Mouse (Mus musculus) heart, adult 2 months (tissue): ENCODE measurements at regions not wholly inside any gene's neighbourhood (a gene's known extent, or its start where the extent isn't known, plus 50 kb on each side); places are given as distances from the start of the nearest gene placed in this dataset.

Source experiments
- DNase-seq, 2 experiments: peaks; one replicate each; pipeline ENCODE4 v3.0.0; 2021
- H3K27ac ChIP-seq: fragments of 200-600 bp; 2 replicates; pipeline ENCODE4 v1.8.1; 2022
- H3K27me3 ChIP-seq: fragments of 200-500 bp; 2 replicates; pipeline ENCODE4 v1.6.1; 2012; ENCODE audit warnings: mild to moderate bottlenecking, low read length, inconsistent platforms, mixed read lengths; ENCODE audit not compliant: control insufficient read depth, insufficient read depth
- H3K36me3 ChIP-seq: fragments of 200-500 bp; 2 replicates; pipeline ENCODE4 v1.6.1; 2012; ENCODE audit warnings: low read length, inconsistent platforms; ENCODE audit not compliant: control insufficient read depth, insufficient read depth
- H3K4me1 ChIP-seq: fragments of 200-500 bp; 2 replicates; pipeline ENCODE4 v1.6.1; 2011; ENCODE audit warnings: low read length; ENCODE audit not compliant: control insufficient read depth, insufficient read depth
- H3K4me3 ChIP-seq: fragments of 200-600 bp; 2 replicates; pipeline ENCODE4 v1.8.1; 2022
- H3K79me2 ChIP-seq: fragments of 200-500 bp; replicated peaks from 2 replicates; pipeline ENCODE4 v1.6.1; 2012; ENCODE audit warnings: mild to moderate bottlenecking, inconsistent platforms, low read length, moderate library complexity, mixed read lengths; ENCODE audit not compliant: control insufficient read depth, insufficient read depth
- H3K9ac ChIP-seq: fragments of 200-500 bp; 2 replicates; pipeline ENCODE4 v1.6.1; 2012; ENCODE audit warnings: low read depth, mild to moderate bottlenecking, control low read depth, inconsistent platforms, low read length, mixed read lengths
- CTCF ChIP-seq: fragments of 200-600 bp; IDR thresholded peaks from 2 replicates; pipeline ENCODE4 v1.8.1; 2022; ENCODE audit warnings: antibody characterized with exemption, mild to moderate bottlenecking, moderate library complexity
- EP300 ChIP-seq: fragments of 200-500 bp; IDR thresholded peaks from 2 replicates; pipeline ENCODE4 v1.6.1; 2011; ENCODE audit warnings: low read depth, low read length, control low read depth; ENCODE audit not compliant: insufficient read depth
- POLR2A ChIP-seq: fragments of 200-500 bp; IDR thresholded peaks from 2 replicates; pipeline ENCODE4 v1.6.1; 2011; ENCODE audit warnings: mild to moderate bottlenecking, low read depth, low read length, control low read depth; ENCODE audit not compliant: insufficient read depth
- WGBS: fragments of 180-500 bp; shearing (Covaris S2); methylation state at CpG from one replicate; pipeline ENCODE4 v1.1.7; 2018; 5-methylcytosine and 5-hydroxymethylcytosine counted together
- intact Hi-C: fragments of 180-260 bp; cut with DNase I; formaldehyde crosslinking; loops from one replicate; pipeline ENCODE4 v1.15.1; 2025

DNA sequence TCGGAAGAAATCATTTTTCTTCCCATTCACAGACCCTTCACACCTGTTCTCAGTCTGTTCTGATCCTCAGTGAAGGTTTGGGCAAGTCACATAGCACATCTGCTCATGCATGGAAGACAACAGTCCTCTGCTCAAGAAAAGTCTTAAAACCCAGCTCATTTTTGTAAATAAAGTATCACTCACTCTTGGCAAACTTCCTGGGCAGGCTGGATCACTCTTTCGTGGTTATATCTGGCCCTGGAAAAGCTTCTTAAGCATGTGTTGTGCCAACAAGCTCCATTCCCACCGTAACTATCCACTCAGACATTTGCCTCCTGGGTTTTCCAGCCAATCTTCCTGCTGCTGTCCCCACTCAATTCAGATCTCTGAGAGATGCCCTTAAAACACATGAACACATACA, 103.2 kb upstream of the Cep85l start:
- H3K4me3 ChIP-seq, result no peak overlapping the region
- no peaks in the 10 kb centered on the region for H3K36me3 ChIP-seq
- H3K27ac ChIP-seq, result no peak overlapping the region
- peaks cover 1% of the 10 kb centered on the region for H3K4me1 ChIP-seq
- 46% methylated on average over 3 of the region's 3 CpGs for WGBS
- H3K9ac ChIP-seq, result no peak overlapping the region
- intact Hi-C loops, result no loop called here
- H3K27me3 ChIP-seq, result no peaks in the 10 kb centered on the region
- H3K79me2 ChIP-seq, result no peaks in the 10 kb centered on the region
- no peak for DNase-seq
- no peak for TF ChIP-seq CTCF
- no peak for TF ChIP-seq EP300
- TF ChIP-seq POLR2A, result no peak

DNA sequence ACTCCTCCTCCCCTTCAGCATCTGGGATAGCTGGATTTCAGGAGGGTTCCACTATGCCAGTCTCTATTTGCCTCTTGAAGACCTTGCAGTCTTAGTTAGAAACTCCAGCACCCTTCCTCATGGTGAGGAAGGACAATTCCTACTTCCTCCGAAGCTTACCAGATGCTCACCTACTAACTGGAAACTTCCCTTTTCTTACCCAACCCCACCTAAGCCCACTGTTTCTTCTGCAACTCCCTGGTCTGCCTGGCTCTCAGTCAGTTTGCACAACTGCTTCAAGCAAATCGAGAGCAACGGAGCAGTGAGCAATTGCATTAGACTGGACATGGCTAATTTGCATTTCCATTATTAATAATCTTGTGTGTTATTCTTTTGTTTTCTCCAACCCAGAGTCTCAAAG, 90.5 kb upstream of the Cep85l start:
- no peak for DNase-seq
- H3K27ac ChIP-seq, result no peak overlapping the region; the same call in 1 of the 2 replicates
- TF ChIP-seq EP300 (no peak), POLR2A (no peak), CTCF (no peak)
- H3K36me3 ChIP-seq, result peaks cover 19% of the 10 kb centered on the region
- peaks cover 31% of the 10 kb centered on the region for H3K4me1 ChIP-seq
- no peak overlapping the region for H3K4me3 ChIP-seq
- intact Hi-C loops, result no loop called here
- H3K79me2 ChIP-seq, result no peaks in the 10 kb centered on the region
- no peaks in the 10 kb centered on the region for H3K27me3 ChIP-seq
- WGBS, result 98% methylated on average over 3 of the region's 3 CpGs
- H3K9ac ChIP-seq, result no peak overlapping the region

- Histone ChIP-seq H3K4me3 (no peak overlapping the region), H3K9ac (no peak overlapping the region), H3K27ac (peak overlapping the region; percentile 89), H3K4me1 (peaks cover 34% of the 10 kb centered on the region), H3K27me3 (no peaks in the 10 kb centered on the region), H3K36me3 (peaks cover 21% of the 10 kb centered on the region), H3K79me2 (no peaks in the 10 kb centered on the region)
- intact Hi-C loops, result no loop called here
- peak; percentile 68 to 76 for DNase-seq
- WGBS, result 0% methylated on average over 1 of the region's 1 CpGs
- TF ChIP-seq EP300 (peak; percentile 79; the same call in 1 of the 2 replicates), POLR2A (no peak)
Observed at GRCm38 (mm10) chr10:53469611-53470010, 89.9 kb upstream of the Cep85l start.

DNA sequence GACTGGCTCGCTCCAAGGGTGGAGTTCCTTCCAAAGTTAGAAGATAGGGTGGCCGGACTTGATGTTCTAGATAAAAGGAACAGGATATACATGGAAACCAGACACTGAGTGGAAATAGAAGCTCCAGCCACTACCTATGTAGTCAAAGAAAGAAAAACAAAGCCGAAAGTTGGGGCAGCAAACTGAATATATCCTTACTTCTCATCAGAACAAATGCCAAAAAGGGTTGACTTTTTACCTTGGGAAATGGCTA, 88.5 kb upstream of the Cep85l start:
- no peaks in the 10 kb centered on the region for H3K79me2 ChIP-seq
- H3K27me3 ChIP-seq, result no peaks in the 10 kb centered on the region
- no peak overlapping the region for H3K9ac ChIP-seq
- peaks cover 27% of the 10 kb centered on the region for H3K36me3 ChIP-seq
- intact Hi-C loops, result loop anchor here (1.0 kb wide), 1 partner anchor 30 kb away; no protein-coding TSS in a partner anchor
- TF ChIP-seq CTCF (no peak), POLR2A (no peak), EP300 (no peak)
- peak overlapping the region; percentile 89 for H3K27ac ChIP-seq
- H3K4me1 ChIP-seq, result peaks cover 40% of the 10 kb centered on the region
- 41% methylated on average over 3 of the region's 3 CpGs for WGBS
- H3K4me3 ChIP-seq, result no peak overlapping the region
- DNase-seq, result no peak

- H3K27me3 ChIP-seq, result no peaks in the 10 kb centered on the region
- H3K27ac ChIP-seq, result peak overlapping the region; percentile 89
- peak in 1 of 2 experiments; percentile 20 for DNase-seq
Observed at GRCm38 (mm10) chr10:53467472-53468292, 87.9 kb upstream of the Cep85l start.

GRCm38 (mm10) chr10:53466851-53467250, 87.1 kb upstream of the Cep85l start:
- H3K9ac ChIP-seq, result peak overlapping the region; percentile 48; the same call in 1 of the 2 replicates
- no peak overlapping the region for H3K4me3 ChIP-seq
- intact Hi-C loops, result loop anchor here (1.0 kb wide), 2 partner anchors 69 to 119 kb away; no protein-coding TSS in a partner anchor
- H3K4me1 ChIP-seq, result peaks cover 46% of the 10 kb centered on the region
- no peaks in the 10 kb centered on the region for H3K27me3 ChIP-seq
- H3K79me2 ChIP-seq, result no peaks in the 10 kb centered on the region
- H3K27ac ChIP-seq, result peak overlapping the region; percentile 89
- H3K36me3 ChIP-seq, result peaks cover 28% of the 10 kb centered on the region
- WGBS, result 19% methylated on average over 1 of the region's 1 CpGs
- DNase-seq, result peak; percentile 58 to 69
- no peak for TF ChIP-seq CTCF
- TF ChIP-seq POLR2A, result peak; percentile 65; the same call in 1 of the 2 replicates
- TF ChIP-seq EP300, result peak; percentile 80; the same call in 1 of the 2 replicates

More at GRCm38 (mm10) chr10:53467472-53468292, 87.9 kb upstream of the Cep85l start:
- no peak overlapping the region for H3K9ac ChIP-seq
- intact Hi-C loops, result loop anchor here (1.0 kb wide), 3 partner anchors 29 to 119 kb away; no protein-coding TSS in a partner anchor
- peaks cover 27% of the 10 kb centered on the region for H3K36me3 ChIP-seq
- H3K4me1 ChIP-seq, result peaks cover 43% of the 10 kb centered on the region
- TF ChIP-seq POLR2A, result no peak
- no peak for TF ChIP-seq EP300
- no peak for TF ChIP-seq CTCF
- 56% methylated on average over 3 of the region's 3 CpGs for whole genome bisulfite sequencing
- no peak overlapping the region for H3K4me3 ChIP-seq
- H3K79me2 ChIP-seq, result no peaks in the 10 kb centered on the region
